Mouse (Mus musculus) C2C12 (cell line): ENCODE measurements around the gene Usp20. TPM values are rescaled to one million over a fixed set of nuclear protein-coding genes. Genes with fewer than 3 reads are reported as not detected.

Source experiments
- H3K27me3 ChIP-seq: one replicate; pipeline ENCODE4 v1.6.1; 2011; ENCODE audit not compliant: control insufficient read depth, insufficient read depth, insufficient read length
- H3K36me3 ChIP-seq: one replicate; pipeline ENCODE4 v1.6.1; 2011; ENCODE audit not compliant: control insufficient read depth, insufficient read depth
- H3K4me3 ChIP-seq: one replicate; pipeline ENCODE4 v1.5.1; 2011; ENCODE audit warnings: mild to moderate bottlenecking, control low read depth; ENCODE audit not compliant: poor library complexity, insufficient read depth, severe bottlenecking
- H3K79me2 ChIP-seq: one replicate; pipeline ENCODE4 v1.6.1; 2011; ENCODE audit not compliant: control insufficient read depth, insufficient read depth
- H3K79me3 ChIP-seq: one replicate; pipeline ENCODE4 v1.6.1; 2011; ENCODE audit warnings: low read depth, control low read depth
- H3ac ChIP-seq: one replicate; pipeline ENCODE3; 2011; ENCODE audit warnings: low read depth; ENCODE audit not compliant: control insufficient read depth, insufficient read length
- CEBPB ChIP-seq: IDR thresholded peaks from one replicate; pipeline ENCODE4 v1.6.1; 2011; ENCODE audit warnings: low read depth, mild to moderate bottlenecking, control low read depth, moderate library complexity
- CTCF ChIP-seq: IDR thresholded peaks from one replicate; pipeline ENCODE4 v1.5.1; 2011; ENCODE audit not compliant: control insufficient read depth, insufficient read depth, insufficient read length
- FOSL1 ChIP-seq: IDR thresholded peaks from one replicate; pipeline ENCODE4 v1.8.0; 2011; ENCODE audit warnings: mild to moderate bottlenecking, low read length; ENCODE audit not compliant: poor library complexity, insufficient read depth, severe bottlenecking
- MAX ChIP-seq: IDR thresholded peaks from one replicate; pipeline ENCODE4 v1.6.1; 2011; ENCODE audit warnings: mild to moderate bottlenecking, control low read depth
- MYOD1 ChIP-seq: IDR thresholded peaks from one replicate; pipeline ENCODE4 v1.6.1; 2011; ENCODE audit warnings: low read depth; ENCODE audit not compliant: control insufficient read depth, insufficient read length
- MYOG ChIP-seq: IDR thresholded peaks from one replicate; pipeline ENCODE4 v1.6.1; 2011; ENCODE audit not compliant: control insufficient read depth, insufficient read length; ENCODE audit errors: extremely low read depth
- USF1 ChIP-seq: IDR thresholded peaks from one replicate; pipeline ENCODE4 v1.6.1; 2011; ENCODE audit warnings: low read depth, mild to moderate bottlenecking, control low read depth, moderate library complexity
- polyA plus RNA-seq: library from polyadenylated mRNA; unstranded; fragments of >200 nt; fragmentation: generic; extraction: Trizol; gene quantifications from one replicate; pipeline ENCODE4 v1.2.1, GENCODE M21; 2012; ENCODE audit warnings: missing spikeins

Gene Usp20
- polyA plus RNA-seq, 1 experiment: 26.4 TPM

GRCm38 (mm10) chr2:31023940-31024339 lies 41.9 kb downstream of the Usp20 start:
- Histone ChIP-seq H3K79me2 (no peaks in the 10 kb centered on the region), H3K79me3 (no peaks in the 10 kb centered on the region), H3ac (no peak overlapping the region), H3K4me3 (no peak overlapping the region), H3K27me3 (no peaks in the 10 kb centered on the region), H3K36me3 (no peaks in the 10 kb centered on the region)
- no peak for TF ChIP-seq USF1
- no peak for TF ChIP-seq FOSL1
- no peak for TF ChIP-seq CTCF
- no peak for TF ChIP-seq MYOG
- TF ChIP-seq MAX: no peak
- no peak for TF ChIP-seq CEBPB
- no peak for TF ChIP-seq MYOD1

GRCm38 (mm10) chr2:31024618-31025370 lies 42.7 kb downstream of the Usp20 start:
- H3K79me3 ChIP-seq: no peaks in the 10 kb centered on the region
- no peaks in the 10 kb centered on the region for H3K79me2 ChIP-seq
- H3K27me3 ChIP-seq: no peaks in the 10 kb centered on the region
- H3K4me3 ChIP-seq: no peak overlapping the region
- no peaks in the 10 kb centered on the region for H3K36me3 ChIP-seq
- TF ChIP-seq MAX (no peak), CEBPB (no peak), USF1 (no peak), MYOG (no peak), CTCF (peak; percentile 65)
- H3ac ChIP-seq: no peak overlapping the region

- no peak for TF ChIP-seq MAX
- Histone ChIP-seq H3K27me3 (no peaks in the 10 kb centered on the region), H3K79me2 (no peaks in the 10 kb centered on the region), H3K4me3 (no peak overlapping the region), H3K79me3 (no peaks in the 10 kb centered on the region), H3K36me3 (peaks cover 2% of the 10 kb centered on the region), H3ac (no peak overlapping the region)
These were observed 43.4 kb downstream of the Usp20 start for GRCm38 (mm10) chr2:31025458-31025857.

- no peak overlapping the region for H3K4me3 ChIP-seq
- no peaks in the 10 kb centered on the region for H3K27me3 ChIP-seq
- H3K36me3 ChIP-seq: peaks cover 5% of the 10 kb centered on the region
- H3K79me2 ChIP-seq: no peaks in the 10 kb centered on the region
- no peaks in the 10 kb centered on the region for H3K79me3 ChIP-seq
- H3ac ChIP-seq: no peak overlapping the region
- TF ChIP-seq FOSL1 (peak; percentile 49), MAX (peak; percentile 71), USF1 (no peak)
These were observed 44.6 kb downstream of the Usp20 start for GRCm38 (mm10) chr2:31026642-31027041.

GRCm38 (mm10) chr2:31031972-31032371 lies 49.9 kb downstream of the Usp20 start:
- no peaks in the 10 kb centered on the region for H3K79me2 ChIP-seq
- no peak overlapping the region for H3ac ChIP-seq
- H3K4me3 ChIP-seq: no peak overlapping the region
- no peaks in the 10 kb centered on the region for H3K27me3 ChIP-seq
- TF ChIP-seq MYOG (no peak), USF1 (no peak), MAX (no peak), FOSL1 (no peak), CEBPB (no peak), MYOD1 (no peak), CTCF (no peak)
- H3K79me3 ChIP-seq: no peaks in the 10 kb centered on the region
- peaks cover 37% of the 10 kb centered on the region for H3K36me3 ChIP-seq

GRCm38 (mm10) chr2:31036811-31037210 lies 54.7 kb downstream of the Usp20 start:
- H3K79me2 ChIP-seq: no peaks in the 10 kb centered on the region
- H3K79me3 ChIP-seq: no peaks in the 10 kb centered on the region
- no peak overlapping the region for H3K4me3 ChIP-seq
- no peak overlapping the region for H3ac ChIP-seq
- no peaks in the 10 kb centered on the region for H3K27me3 ChIP-seq
- peaks cover 47% of the 10 kb centered on the region for H3K36me3 ChIP-seq
- no peak for TF ChIP-seq CEBPB
- no peak for TF ChIP-seq CTCF
- no peak for TF ChIP-seq MAX
- TF ChIP-seq MYOD1: no peak
- TF ChIP-seq FOSL1: no peak
- no peak for TF ChIP-seq MYOG
- no peak for TF ChIP-seq USF1
